Mouse (Mus musculus): ENCODE measurements at regions not wholly inside any gene's neighbourhood (a gene's known extent, or its start where the extent isn't known, plus 50 kb on each side); places are given as distances from the start of the nearest gene placed in this dataset.

DNA sequence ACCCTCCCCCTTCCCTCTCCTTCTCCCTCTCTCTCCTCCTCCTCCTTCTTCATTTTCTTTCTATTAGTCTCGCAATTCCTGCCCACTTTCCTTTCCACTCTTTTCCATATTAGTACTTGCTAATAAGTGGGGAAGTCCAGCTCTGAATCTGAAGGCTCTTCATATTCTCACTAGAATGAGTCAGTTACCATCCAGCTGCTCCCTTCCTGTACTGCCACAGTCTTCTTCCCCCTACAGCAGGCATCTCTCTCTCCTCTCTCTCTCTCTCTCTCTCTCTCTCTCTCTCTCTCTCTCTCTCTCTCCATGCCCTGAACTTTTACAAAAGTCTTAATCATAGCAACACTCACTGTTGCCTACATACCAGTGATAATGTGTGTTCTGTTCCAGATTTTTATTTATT, 226.6 kb upstream of the Pter start:
- Histone ChIP-seq H3K4me1 (ENCODE audit: insufficient read depth, low read length) (no peaks in the 10 kb centered on the region), H3K9me3 (ENCODE audit: low read length) (no peaks in the 10 kb centered on the region), H3K27me3 (ENCODE audit: insufficient read depth, low read length) (no peaks in the 10 kb centered on the region), H3K36me3 (ENCODE audit: insufficient read depth, low read length) (no peaks in the 10 kb centered on the region), H3K4me3 (ENCODE audit: low read length) (no peak overlapping the region), H3K4me2 (replicated peaks; ENCODE audit: low read depth, low read length) (no peak overlapping the region), H3K27ac (ENCODE audit: low read length) (no peak overlapping the region), H3K9ac (replicated peaks; ENCODE audit: low read length) (no peak overlapping the region)
- WGBS, result 46% methylated on average over 1 of the region's 1 CpGs
- no peak for ATAC-seq (ENCODE audit: low FRiP score, low TSS enrichment)

DNA sequence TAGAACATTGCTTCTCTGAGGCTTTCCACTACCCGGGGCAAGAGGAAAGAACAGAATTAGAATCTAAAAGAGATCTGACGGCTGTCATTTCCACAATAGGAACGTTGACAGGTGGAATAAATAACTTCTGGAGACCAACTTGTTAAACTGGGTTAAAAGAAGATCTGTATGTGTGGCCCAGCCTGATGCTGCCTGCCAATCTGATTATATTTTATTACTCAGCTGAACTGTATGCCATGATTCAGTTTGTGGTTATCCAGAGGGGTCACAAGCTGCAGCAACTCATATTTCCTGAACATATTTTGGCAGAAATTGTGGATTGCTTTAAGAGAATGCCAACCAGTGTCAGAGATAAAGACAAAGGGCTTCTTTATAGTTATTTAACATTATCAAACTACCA, 224.5 kb upstream of the Pter start:
- no peaks in the 10 kb centered on the region for H3K36me3 ChIP-seq (ENCODE audit: insufficient read depth, low read length)
- no peak overlapping the region for H3K4me2 ChIP-seq (replicated peaks; ENCODE audit: low read depth, low read length)
- H3K4me1 ChIP-seq (ENCODE audit: insufficient read depth, low read length), result no peaks in the 10 kb centered on the region
- H3K27me3 ChIP-seq (ENCODE audit: insufficient read depth, low read length), result no peaks in the 10 kb centered on the region
- no peaks in the 10 kb centered on the region for H3K9me3 ChIP-seq (ENCODE audit: low read length)
- no peak overlapping the region for H3K9ac ChIP-seq (replicated peaks; ENCODE audit: low read length)
- no peak overlapping the region for H3K27ac ChIP-seq (ENCODE audit: low read length)
- no peak for ATAC-seq (ENCODE audit: low FRiP score, low TSS enrichment)
- WGBS, result 78% methylated on average over 3 of the region's 3 CpGs
- no peak overlapping the region for H3K4me3 ChIP-seq (ENCODE audit: low read length)

DNA sequence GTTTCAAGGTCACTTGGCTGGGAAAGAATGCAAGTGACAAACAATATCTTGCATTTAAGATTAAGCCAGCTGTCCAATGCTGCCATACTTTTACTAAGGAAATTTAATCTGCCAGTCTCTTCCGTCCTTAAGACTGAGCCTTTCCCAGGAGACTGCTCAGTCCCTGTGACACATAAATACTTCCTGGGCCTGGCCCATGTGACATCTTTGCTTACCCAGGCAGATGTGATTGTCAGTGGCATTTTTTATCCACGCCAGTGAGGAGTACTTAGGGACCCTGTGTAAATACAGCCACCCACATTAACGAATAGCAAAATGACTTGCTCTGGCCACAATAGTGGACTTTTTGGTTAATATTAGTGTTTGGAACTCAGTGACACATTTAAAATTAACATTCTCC, 216.3 kb upstream of the Pter start:
- WGBS, result 36% methylated on average over 3 of the region's 3 CpGs

GRCm38 (mm10) chr2:12709156-12709923, 214.5 kb upstream of the Pter start:
- H3K9ac ChIP-seq (replicated peaks; ENCODE audit: low read length), result no peak overlapping the region
- peak; percentile 82; the same call in 1 of the 2 replicates for ATAC-seq (ENCODE audit: low FRiP score, low TSS enrichment)
- 58% methylated on average over 16 of the region's 16 CpGs for WGBS
- H3K4me2 ChIP-seq (replicated peaks; ENCODE audit: low read depth, low read length), result no peak overlapping the region
- H3K4me1 ChIP-seq (ENCODE audit: insufficient read depth, low read length), result no peaks in the 10 kb centered on the region
- H3K27ac ChIP-seq (ENCODE audit: low read length), result no peak overlapping the region
- H3K36me3 ChIP-seq (ENCODE audit: insufficient read depth, low read length), result no peaks in the 10 kb centered on the region
- H3K27me3 ChIP-seq (ENCODE audit: insufficient read depth, low read length), result no peaks in the 10 kb centered on the region
- no peaks in the 10 kb centered on the region for H3K9me3 ChIP-seq (ENCODE audit: low read length)
- no peak overlapping the region for H3K4me3 ChIP-seq (ENCODE audit: low read length)

More for the DNA sequence above, 216.3 kb upstream of the Pter start:
- Histone ChIP-seq H3K4me3 (ENCODE audit: low read length) (no peak overlapping the region), H3K9ac (replicated peaks; ENCODE audit: low read length) (no peak overlapping the region), H3K4me1 (ENCODE audit: insufficient read depth, low read length) (no peaks in the 10 kb centered on the region), H3K9me3 (ENCODE audit: low read length) (no peaks in the 10 kb centered on the region), H3K27ac (ENCODE audit: low read length) (no peak overlapping the region), H3K4me2 (replicated peaks; ENCODE audit: low read depth, low read length) (no peak overlapping the region), H3K27me3 (ENCODE audit: insufficient read depth, low read length) (no peaks in the 10 kb centered on the region), H3K36me3 (ENCODE audit: insufficient read depth, low read length) (no peaks in the 10 kb centered on the region)
- ATAC-seq (ENCODE audit: low FRiP score, low TSS enrichment), result no peak

DNA sequence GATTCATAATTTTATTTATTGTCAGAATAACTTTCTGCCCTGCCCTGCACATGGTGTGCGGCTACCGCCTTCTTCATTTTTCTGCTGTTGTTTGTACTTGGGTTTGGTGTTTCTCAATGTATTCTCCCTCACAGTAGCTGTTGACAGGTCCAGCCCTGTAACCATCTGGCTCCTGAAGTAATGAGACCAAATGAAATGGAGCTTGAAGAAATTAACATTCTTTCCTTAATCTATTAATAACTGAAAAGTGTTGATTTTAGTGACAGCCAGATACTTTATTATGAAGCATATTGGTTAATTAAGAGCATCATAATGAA, 214.0 kb upstream of the Pter start:
- WGBS, result 82% methylated on average over 2 of the region's 2 CpGs
- H3K27me3 ChIP-seq (ENCODE audit: insufficient read depth, low read length), result no peaks in the 10 kb centered on the region
- H3K9me3 ChIP-seq (ENCODE audit: low read length), result no peaks in the 10 kb centered on the region
- no peak overlapping the region for H3K9ac ChIP-seq (replicated peaks; ENCODE audit: low read length)
- no peak overlapping the region for H3K4me3 ChIP-seq (ENCODE audit: low read length)
- H3K4me1 ChIP-seq (ENCODE audit: insufficient read depth, low read length), result no peaks in the 10 kb centered on the region
- H3K4me2 ChIP-seq (replicated peaks; ENCODE audit: low read depth, low read length), result no peak overlapping the region
- no peak overlapping the region for H3K27ac ChIP-seq (ENCODE audit: low read length)
- H3K36me3 ChIP-seq (ENCODE audit: insufficient read depth, low read length), result no peaks in the 10 kb centered on the region
- no peak for ATAC-seq (ENCODE audit: low FRiP score, low TSS enrichment)

GRCm38 (mm10) chr2:12716124-12717012, 207.5 kb upstream of the Pter start:
- H3K4me2 ChIP-seq (replicated peaks; ENCODE audit: low read depth, low read length), result no peak overlapping the region
- WGBS, result 37% methylated on average over 3 of the region's 3 CpGs
- no peak overlapping the region for H3K9ac ChIP-seq (replicated peaks; ENCODE audit: low read length)
- no peak for ATAC-seq (ENCODE audit: low FRiP score, low TSS enrichment)
- no peaks in the 10 kb centered on the region for H3K9me3 ChIP-seq (ENCODE audit: low read length)
- H3K4me1 ChIP-seq (ENCODE audit: insufficient read depth, low read length), result no peaks in the 10 kb centered on the region
- H3K36me3 ChIP-seq (ENCODE audit: insufficient read depth, low read length), result no peaks in the 10 kb centered on the region
- no peak overlapping the region for H3K4me3 ChIP-seq (ENCODE audit: low read length)
- no peak overlapping the region for H3K27ac ChIP-seq (ENCODE audit: low read length)
- H3K27me3 ChIP-seq (ENCODE audit: insufficient read depth, low read length), result no peaks in the 10 kb centered on the region

DNA sequence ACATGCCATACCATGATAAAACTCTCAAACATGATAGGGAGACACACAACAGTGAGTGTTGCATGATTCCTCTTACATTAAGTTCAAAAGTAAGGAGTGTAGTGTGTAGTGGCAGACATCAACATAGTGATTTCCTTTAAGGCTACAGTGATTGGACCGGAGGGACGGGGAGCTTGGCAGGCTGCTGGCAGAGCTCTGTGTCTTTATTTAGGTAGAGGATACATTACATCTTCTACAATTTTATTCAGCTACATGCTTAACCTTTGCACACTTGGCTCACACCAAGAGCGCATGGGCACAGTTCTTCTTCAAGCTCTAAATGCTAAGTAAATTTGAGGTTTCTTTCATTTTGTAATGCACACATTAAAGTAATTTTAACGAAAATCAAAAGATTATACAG, 194.6 kb upstream of the Pter start:
- no peak overlapping the region for H3K4me3 ChIP-seq (ENCODE audit: low read length)
- no peaks in the 10 kb centered on the region for H3K36me3 ChIP-seq (ENCODE audit: insufficient read depth, low read length)
- WGBS, result 77% methylated on average over 4 of the region's 4 CpGs
- H3K27ac ChIP-seq (ENCODE audit: low read length), result no peak overlapping the region
- no peaks in the 10 kb centered on the region for H3K27me3 ChIP-seq (ENCODE audit: insufficient read depth, low read length)
- H3K9me3 ChIP-seq (ENCODE audit: low read length), result no peaks in the 10 kb centered on the region
- no peak overlapping the region for H3K9ac ChIP-seq (replicated peaks; ENCODE audit: low read length)
- H3K4me1 ChIP-seq (ENCODE audit: insufficient read depth, low read length), result no peaks in the 10 kb centered on the region
- ATAC-seq (ENCODE audit: low FRiP score, low TSS enrichment), result no peak
- H3K4me2 ChIP-seq (replicated peaks; ENCODE audit: low read depth, low read length), result no peak overlapping the region

DNA sequence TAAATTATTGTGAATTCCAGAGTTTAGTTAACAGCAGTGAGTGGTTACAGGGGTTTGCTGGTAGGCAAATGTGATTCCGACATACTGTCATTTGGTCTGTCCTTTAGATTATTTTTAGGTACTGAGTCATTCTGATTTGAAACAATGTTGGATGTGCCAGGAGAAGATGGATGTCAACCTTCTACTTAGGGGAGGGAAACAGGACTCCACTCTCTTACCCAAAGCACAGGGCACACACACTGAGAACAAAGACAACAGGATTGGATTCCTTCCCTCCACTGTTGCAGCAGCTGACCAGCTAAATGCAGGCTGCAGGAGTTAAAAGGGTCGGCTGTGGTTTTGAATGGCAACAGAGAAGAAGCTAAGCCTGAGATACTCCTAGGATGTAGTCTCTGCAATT, 186.7 kb upstream of the Pter start:
- no peak overlapping the region for H3K4me3 ChIP-seq (ENCODE audit: low read length)
- ATAC-seq (ENCODE audit: low FRiP score, low TSS enrichment), result no peak
- H3K9me3 ChIP-seq (ENCODE audit: low read length), result no peaks in the 10 kb centered on the region
- no peaks in the 10 kb centered on the region for H3K27me3 ChIP-seq (ENCODE audit: insufficient read depth, low read length)
- no peak overlapping the region for H3K4me2 ChIP-seq (replicated peaks; ENCODE audit: low read depth, low read length)
- no peak overlapping the region for H3K9ac ChIP-seq (replicated peaks; ENCODE audit: low read length)
- H3K36me3 ChIP-seq (ENCODE audit: insufficient read depth, low read length), result no peaks in the 10 kb centered on the region
- WGBS, result 52% methylated on average over 2 of the region's 2 CpGs
- no peaks in the 10 kb centered on the region for H3K4me1 ChIP-seq (ENCODE audit: insufficient read depth, low read length)
- H3K27ac ChIP-seq (ENCODE audit: low read length), result no peak overlapping the region

- Histone ChIP-seq H3K9ac (replicated peaks; ENCODE audit: low read length) (no peak overlapping the region), H3K9me3 (ENCODE audit: low read length) (no peaks in the 10 kb centered on the region), H3K4me1 (ENCODE audit: insufficient read depth, low read length) (no peaks in the 10 kb centered on the region), H3K27ac (ENCODE audit: low read length) (no peak overlapping the region), H3K4me2 (replicated peaks; ENCODE audit: low read depth, low read length) (no peak overlapping the region), H3K4me3 (ENCODE audit: low read length) (no peak overlapping the region), H3K27me3 (ENCODE audit: insufficient read depth, low read length) (no peaks in the 10 kb centered on the region), H3K36me3 (ENCODE audit: insufficient read depth, low read length) (no peaks in the 10 kb centered on the region)
- 78% methylated on average over 1 of the region's 1 CpGs for WGBS
- ATAC-seq (ENCODE audit: low FRiP score, low TSS enrichment), result no peak
These were observed 177.0 kb upstream of the Pter start for GRCm38 (mm10) chr2:12746856-12747255.

DNA sequence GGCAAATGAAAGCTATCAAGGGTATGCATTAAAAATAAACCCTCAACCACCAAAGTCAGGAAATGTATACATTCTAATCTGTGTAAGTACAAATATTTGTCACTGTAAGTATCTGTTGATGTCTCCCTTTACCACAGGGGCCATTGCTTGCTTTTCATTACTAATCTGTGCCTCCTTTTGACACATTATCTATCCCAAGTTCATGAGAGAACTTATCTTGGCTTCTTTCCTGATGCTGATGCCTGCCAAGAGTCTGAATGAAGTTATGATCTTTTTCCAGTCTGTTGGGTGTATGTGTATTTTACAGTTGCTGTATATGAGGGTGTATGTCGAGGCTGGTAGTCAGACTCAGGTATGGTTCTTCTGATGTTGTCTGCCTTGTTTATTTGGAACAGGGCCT, 165.0 kb upstream of the Pter start:
- Histone ChIP-seq H3K4me3 (ENCODE audit: low read length) (no peak overlapping the region), H3K27me3 (ENCODE audit: insufficient read depth, low read length) (no peaks in the 10 kb centered on the region), H3K9me3 (ENCODE audit: low read length) (no peaks in the 10 kb centered on the region), H3K27ac (ENCODE audit: low read length) (no peak overlapping the region), H3K4me2 (replicated peaks; ENCODE audit: low read depth, low read length) (no peak overlapping the region), H3K9ac (replicated peaks; ENCODE audit: low read length) (no peak overlapping the region), H3K36me3 (ENCODE audit: insufficient read depth, low read length) (no peaks in the 10 kb centered on the region), H3K4me1 (ENCODE audit: insufficient read depth, low read length) (no peaks in the 10 kb centered on the region)
- ATAC-seq (ENCODE audit: low FRiP score, low TSS enrichment), result no peak
- 76% methylated on average over 1 of the region's 1 CpGs for WGBS
